Mouse (Mus musculus): ENCODE measurements around the gene Leng8. TPM values are rescaled to one million over a fixed set of nuclear protein-coding genes. Genes with fewer than 3 reads are reported as not detected.

The Leng8 gene
- polyA plus RNA-seq (2016; fragmentation: Nextera tagmentation; extraction: Ambion mirVana), result 72.6 and 75.1 TPM in 2 replicates

GRCm38 (mm10) chr7:4136771-4137531 is at the start of gene Leng8:
Leng8 (plus strand) TSS chr7:4137039.
- H3K4me1 ChIP-seq, result peaks cover 13% of the 10 kb centered on the region
- DNase-seq (ENCODE audit: low spot score), result peak; percentile 99
- H3K27ac ChIP-seq, result peak within 1 kb of the TSS; percentile 96
- H3K4me3 ChIP-seq, result peak within 1 kb of the TSS; percentile 85
- 0% methylated on average over 75 of the region's 78 CpGs for WGBS
- peaks cover 37% of the 10 kb centered on the region for H3K36me3 ChIP-seq
- peaks cover 3% of the 10 kb centered on the region; the same call in 1 of the 2 replicates for H3K9me3 ChIP-seq
- no peaks in the 10 kb centered on the region for H3K27me3 ChIP-seq (ENCODE audit: insufficient read depth, poor library complexity, severe bottlenecking)

- DNase-seq (ENCODE audit: low spot score), result no peak
- Histone ChIP-seq H3K4me1 (peaks cover 6% of the 10 kb centered on the region), H3K4me3 (no peak overlapping the region), H3K9me3 (no peaks in the 10 kb centered on the region), H3K27me3 (ENCODE audit: insufficient read depth, poor library complexity, severe bottlenecking) (no peaks in the 10 kb centered on the region), H3K36me3 (no peaks in the 10 kb centered on the region), H3K27ac (no peak overlapping the region)
- 72% methylated on average over 4 of the region's 4 CpGs for WGBS
These were observed 49.5 kb upstream of the Leng8 start for GRCm38 (mm10) chr7:4087238-4087895.

GRCm38 (mm10) chr7:4087896-4088480 is 48.9 kb upstream of the Leng8 start:
- WGBS, result 76% methylated on average over 6 of the region's 6 CpGs
- Histone ChIP-seq H3K4me1 (peaks cover 6% of the 10 kb centered on the region), H3K27me3 (ENCODE audit: insufficient read depth, poor library complexity, severe bottlenecking) (no peaks in the 10 kb centered on the region), H3K4me3 (no peak overlapping the region), H3K9me3 (no peaks in the 10 kb centered on the region), H3K27ac (no peak overlapping the region), H3K36me3 (no peaks in the 10 kb centered on the region)
- no peak for DNase-seq (ENCODE audit: low spot score)

- 64% methylated on average over 2 of the region's 2 CpGs for WGBS
- no peak for DNase-seq (ENCODE audit: low spot score)
These were observed 48.2 kb upstream of the Leng8 start for GRCm38 (mm10) chr7:4088679-4089078.

GRCm38 (mm10) chr7:4091170-4091569 is 45.7 kb upstream of the Leng8 start:
- Histone ChIP-seq H3K4me3 (no peak overlapping the region), H3K27ac (no peak overlapping the region), H3K9me3 (no peaks in the 10 kb centered on the region), H3K27me3 (ENCODE audit: insufficient read depth, poor library complexity, severe bottlenecking) (no peaks in the 10 kb centered on the region), H3K4me1 (peaks cover 6% of the 10 kb centered on the region), H3K36me3 (no peaks in the 10 kb centered on the region)
- DNase-seq (ENCODE audit: low spot score), result no peak
- 31% methylated on average over 8 of the region's 8 CpGs for WGBS

More at GRCm38 (mm10) chr7:4088679-4089078, 48.2 kb upstream of the Leng8 start:
- no peaks in the 10 kb centered on the region for H3K36me3 ChIP-seq
- no peaks in the 10 kb centered on the region for H3K9me3 ChIP-seq
- peaks cover 6% of the 10 kb centered on the region for H3K4me1 ChIP-seq
- H3K27me3 ChIP-seq (ENCODE audit: insufficient read depth, poor library complexity, severe bottlenecking), result no peaks in the 10 kb centered on the region
- H3K4me3 ChIP-seq, result no peak overlapping the region
- H3K27ac ChIP-seq, result no peak overlapping the region

- WGBS, result 81% methylated on average over 2 of the region's 2 CpGs
- Histone ChIP-seq H3K9me3 (no peaks in the 10 kb centered on the region), H3K4me1 (no peaks in the 10 kb centered on the region), H3K4me3 (no peak overlapping the region), H3K27ac (no peak overlapping the region), H3K36me3 (no peaks in the 10 kb centered on the region), H3K27me3 (ENCODE audit: insufficient read depth, poor library complexity, severe bottlenecking) (no peaks in the 10 kb centered on the region)
- DNase-seq (ENCODE audit: low spot score), result no peak
These were observed 38.5 kb upstream of the Leng8 start for GRCm38 (mm10) chr7:4098301-4098700.

- Histone ChIP-seq H3K9me3 (no peaks in the 10 kb centered on the region), H3K4me1 (no peaks in the 10 kb centered on the region), H3K27ac (no peak overlapping the region), H3K4me3 (no peak overlapping the region), H3K36me3 (no peaks in the 10 kb centered on the region), H3K27me3 (ENCODE audit: insufficient read depth, poor library complexity, severe bottlenecking) (no peaks in the 10 kb centered on the region)
- DNase-seq (ENCODE audit: low spot score), result no peak
- WGBS, result 61% methylated on average over 2 of the region's 2 CpGs
These were observed 38.0 kb upstream of the Leng8 start for GRCm38 (mm10) chr7:4098832-4099231.

GRCm38 (mm10) chr7:4101144-4101543 is 35.7 kb upstream of the Leng8 start:
- Histone ChIP-seq H3K4me1 (no peaks in the 10 kb centered on the region), H3K4me3 (no peak overlapping the region), H3K9me3 (no peaks in the 10 kb centered on the region), H3K36me3 (no peaks in the 10 kb centered on the region), H3K27ac (no peak overlapping the region), H3K27me3 (ENCODE audit: insufficient read depth, poor library complexity, severe bottlenecking) (no peaks in the 10 kb centered on the region)
- no peak for DNase-seq (ENCODE audit: low spot score)
- 79% methylated on average over 5 of the region's 5 CpGs for WGBS

GRCm38 (mm10) chr7:4103411-4103810 is 33.4 kb upstream of the Leng8 start:
- H3K4me1 ChIP-seq, result no peaks in the 10 kb centered on the region
- no peak overlapping the region for H3K4me3 ChIP-seq
- no peak overlapping the region for H3K27ac ChIP-seq
- no peaks in the 10 kb centered on the region for H3K9me3 ChIP-seq
- no peak for DNase-seq (ENCODE audit: low spot score)
- no peaks in the 10 kb centered on the region for H3K27me3 ChIP-seq (ENCODE audit: insufficient read depth, poor library complexity, severe bottlenecking)
- WGBS, result 16% methylated on average over 4 of the region's 4 CpGs
- H3K36me3 ChIP-seq, result no peaks in the 10 kb centered on the region

- Histone ChIP-seq H3K9me3 (no peaks in the 10 kb centered on the region), H3K4me3 (no peak overlapping the region), H3K36me3 (no peaks in the 10 kb centered on the region), H3K27me3 (ENCODE audit: insufficient read depth, poor library complexity, severe bottlenecking) (no peaks in the 10 kb centered on the region), H3K4me1 (no peaks in the 10 kb centered on the region), H3K27ac (no peak overlapping the region)
- WGBS, result 55% methylated on average over 3 of the region's 3 CpGs
- no peak for DNase-seq (ENCODE audit: low spot score)
These were observed 25.1 kb upstream of the Leng8 start for GRCm38 (mm10) chr7:4111766-4112165.

GRCm38 (mm10) chr7:4117050-4117814 is 19.6 kb upstream of the Leng8 start:
- H3K4me1 ChIP-seq, result peaks cover 6% of the 10 kb centered on the region
- no peak overlapping the region for H3K27ac ChIP-seq
- peaks cover 47% of the 10 kb centered on the region for H3K27me3 ChIP-seq (ENCODE audit: insufficient read depth, poor library complexity, severe bottlenecking)
- no peak for DNase-seq (ENCODE audit: low spot score)
- 62% methylated on average over 8 of the region's 8 CpGs for WGBS
- 0 out of 2 replicates have a peak, but pooled peaks cover 4% of the 10 kb centered on the region for H3K9me3 ChIP-seq
- no peak overlapping the region for H3K4me3 ChIP-seq
- no peaks in the 10 kb centered on the region for H3K36me3 ChIP-seq

GRCm38 (mm10) chr7:4119344-4119902 is 17.4 kb upstream of the Leng8 start, which contains the start of gene Ttyh1:
Ttyh1 (plus strand) TSS chr7:4119408.
- Histone ChIP-seq H3K36me3 (no peaks in the 10 kb centered on the region), H3K27me3 (ENCODE audit: insufficient read depth, poor library complexity, severe bottlenecking) (peaks cover 62% of the 10 kb centered on the region), H3K27ac (peak within 1 kb of the TSS; percentile 56; the same call in 1 of the 2 replicates), H3K9me3 (0 out of 2 replicates have a peak, but pooled peaks cover 4% of the 10 kb centered on the region), H3K4me1 (peaks cover 6% of the 10 kb centered on the region), H3K4me3 (peak within 1 kb of the TSS; percentile 61)
- WGBS, result 2% methylated on average over 37 of the region's 37 CpGs
- DNase-seq (ENCODE audit: low spot score), result no peak

All from heart, embryonic 10.5 days (tissue).